Mouse (Mus musculus): ENCODE data around the gene Ube2e1.
A peak's percentile ranks its signal among the peaks of the same experiment; 100 is the strongest.
"Not testable (repeated sequence)": the region's sequence is repeated elsewhere in the genome, so short reads cannot be mapped to it uniquely, and the experiment has no call there.

Gene Ube2e1

DNA sequence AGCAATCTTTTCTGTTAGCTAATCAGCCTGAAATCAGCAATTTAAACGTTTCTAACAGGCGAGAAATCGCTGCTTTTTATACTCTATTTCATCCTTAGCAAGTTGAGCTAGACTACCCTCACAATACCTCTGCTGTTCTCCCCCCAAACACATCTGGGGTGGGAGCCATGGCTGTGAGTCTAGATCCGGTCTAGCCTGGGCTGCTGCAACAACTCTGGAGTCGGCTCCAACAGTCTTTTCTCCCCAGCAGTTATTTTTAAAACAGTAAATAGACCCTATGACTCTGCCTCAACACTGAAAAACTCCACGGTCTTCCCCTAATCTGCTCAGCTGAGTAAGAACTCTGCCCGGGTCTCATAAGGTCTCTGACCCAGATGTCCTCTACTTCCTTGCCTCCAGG, 91.5 kb downstream of the Ube2e1 start:
- no peak for DNase-seq

DNA sequence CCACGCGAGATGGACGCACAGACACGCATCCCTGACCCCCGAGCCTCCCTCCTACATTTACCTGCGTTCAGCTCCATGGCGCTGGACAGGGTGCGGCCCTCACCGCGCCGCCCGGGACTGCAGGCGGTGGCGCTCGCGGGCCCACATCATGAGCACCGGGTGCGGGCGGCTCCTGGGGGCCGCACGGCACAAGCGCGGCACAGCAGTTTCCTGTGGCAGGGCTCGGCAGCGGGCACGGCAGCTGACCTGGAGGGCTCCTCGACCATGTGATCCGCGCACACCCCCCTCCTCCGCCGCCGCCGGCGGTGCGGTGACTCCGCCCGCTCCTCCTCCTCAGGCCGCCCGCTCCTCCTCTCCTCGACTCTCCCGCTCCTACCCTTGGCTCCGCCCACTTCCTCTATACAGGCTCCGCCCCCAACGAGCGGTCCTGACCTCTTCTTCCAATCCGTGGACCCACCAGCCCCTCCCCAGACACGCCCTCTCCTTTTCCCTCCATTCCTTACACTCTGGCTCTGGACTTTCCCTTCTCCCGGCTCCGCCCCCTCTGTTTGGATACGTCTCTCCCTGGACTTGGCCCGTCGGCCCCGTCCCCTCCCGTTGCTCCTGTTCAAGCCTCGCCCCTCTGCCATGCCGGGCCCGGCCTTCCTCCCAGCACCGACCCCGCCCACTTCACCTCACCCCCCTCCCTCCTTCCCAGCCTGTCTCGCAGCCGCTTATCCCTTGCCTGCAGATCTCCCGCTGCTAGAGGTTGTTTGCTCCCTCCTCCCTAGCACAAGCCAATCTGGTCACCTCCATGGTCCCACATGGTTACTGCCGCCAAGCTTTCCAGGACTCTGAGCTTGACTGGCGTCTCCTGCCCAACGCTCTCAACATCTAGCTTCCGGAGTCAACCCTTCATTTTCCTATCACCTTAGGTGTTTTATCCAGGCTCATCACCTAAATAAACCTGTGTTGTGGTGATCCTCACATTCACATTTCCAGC, 92.6 kb downstream of the Ube2e1 start, which contains the start of gene Nr1d2:
Gene Nr1d2 (minus strand): TSS at position 378 of the 982 bp plus-strand sequence.
- peak; percentile 95 for DNase-seq

DNA sequence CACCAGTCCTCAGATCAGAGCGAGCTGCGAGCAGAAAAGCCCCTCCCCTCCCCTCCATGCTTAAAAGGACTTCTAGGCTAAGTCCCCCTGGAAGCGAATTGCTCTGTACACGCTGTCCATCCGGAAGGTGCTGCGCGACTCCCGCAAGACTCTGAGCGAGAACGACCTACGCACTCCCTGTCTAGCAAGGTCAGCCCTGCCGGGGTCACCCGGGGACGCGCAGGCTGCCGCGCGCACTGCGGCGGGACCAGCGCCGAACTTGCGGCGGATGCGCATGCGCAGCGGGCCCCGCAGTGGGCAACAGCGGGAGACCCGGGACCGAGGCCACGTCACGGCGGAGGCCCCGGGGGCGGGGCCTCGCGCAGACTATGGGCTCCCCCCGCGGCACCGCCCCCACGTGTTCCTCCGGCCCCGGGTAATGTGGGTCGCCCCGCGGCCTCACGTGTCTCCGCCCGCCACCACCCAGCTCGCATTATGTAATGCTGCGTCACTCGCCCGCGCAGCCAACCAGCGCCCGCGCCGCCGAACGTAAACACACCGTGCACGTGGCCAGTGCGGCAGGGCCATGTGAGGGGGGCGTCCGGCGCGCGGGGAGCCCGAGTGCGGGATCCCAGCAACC, 93.4 kb downstream of the Ube2e1 start:
- peak; percentile 95 for DNase-seq

DNA sequence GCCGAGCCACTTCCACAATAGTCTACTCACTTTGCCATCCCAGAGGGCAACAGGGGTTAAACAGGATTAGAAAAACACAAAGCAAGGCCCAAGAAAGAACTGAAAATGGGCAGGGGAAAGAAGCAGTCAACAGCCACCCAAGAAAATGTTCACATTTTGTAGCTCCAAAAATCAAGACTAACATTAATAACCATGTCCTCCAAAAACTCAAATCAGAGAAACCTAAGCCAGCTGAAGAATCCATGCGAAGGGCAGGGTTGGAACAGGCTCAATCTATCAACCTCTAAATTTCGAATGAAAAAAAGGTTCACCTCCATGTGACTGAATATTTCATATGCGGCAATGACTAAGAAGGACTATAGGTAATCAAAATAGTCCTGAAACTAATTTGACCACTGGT, 94.3 kb downstream of the Ube2e1 start:
- DNase-seq, result no peak

DNA sequence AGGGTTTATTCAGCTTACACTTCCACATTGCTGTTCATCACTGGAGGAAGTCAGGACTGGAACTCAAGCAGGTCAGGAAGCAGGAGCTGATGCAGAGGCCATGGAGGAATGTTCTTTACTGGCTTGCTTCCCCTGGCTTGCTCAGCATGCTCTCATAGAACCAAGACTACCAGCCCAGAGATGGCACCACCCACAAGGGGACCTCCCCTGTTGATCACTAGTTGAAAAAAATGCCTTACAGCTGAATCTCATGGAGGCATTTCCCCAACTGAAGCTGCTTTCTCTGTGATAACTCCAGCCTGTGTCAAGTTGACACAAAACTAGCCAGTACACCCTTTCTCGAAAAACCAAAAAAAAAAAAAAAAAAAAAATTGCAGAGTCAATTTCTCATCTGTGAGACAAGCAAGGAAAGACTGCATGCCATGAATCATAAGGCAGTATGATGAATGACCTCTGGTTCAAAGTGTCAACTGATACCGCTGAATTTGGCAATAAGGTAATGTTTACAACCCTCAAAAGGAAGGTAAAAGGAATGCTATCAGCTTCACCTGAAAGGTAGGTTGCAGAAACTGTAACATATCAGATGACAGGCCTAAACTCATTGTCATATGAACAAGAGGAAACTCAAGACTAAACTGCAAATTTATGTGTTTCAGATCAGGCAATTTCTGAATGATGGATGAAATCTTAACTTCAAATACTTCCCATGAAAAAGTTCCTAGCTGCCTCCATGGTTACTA, 95.0 kb downstream of the Ube2e1 start:
- not testable (repeated sequence) for DNase-seq

DNA sequence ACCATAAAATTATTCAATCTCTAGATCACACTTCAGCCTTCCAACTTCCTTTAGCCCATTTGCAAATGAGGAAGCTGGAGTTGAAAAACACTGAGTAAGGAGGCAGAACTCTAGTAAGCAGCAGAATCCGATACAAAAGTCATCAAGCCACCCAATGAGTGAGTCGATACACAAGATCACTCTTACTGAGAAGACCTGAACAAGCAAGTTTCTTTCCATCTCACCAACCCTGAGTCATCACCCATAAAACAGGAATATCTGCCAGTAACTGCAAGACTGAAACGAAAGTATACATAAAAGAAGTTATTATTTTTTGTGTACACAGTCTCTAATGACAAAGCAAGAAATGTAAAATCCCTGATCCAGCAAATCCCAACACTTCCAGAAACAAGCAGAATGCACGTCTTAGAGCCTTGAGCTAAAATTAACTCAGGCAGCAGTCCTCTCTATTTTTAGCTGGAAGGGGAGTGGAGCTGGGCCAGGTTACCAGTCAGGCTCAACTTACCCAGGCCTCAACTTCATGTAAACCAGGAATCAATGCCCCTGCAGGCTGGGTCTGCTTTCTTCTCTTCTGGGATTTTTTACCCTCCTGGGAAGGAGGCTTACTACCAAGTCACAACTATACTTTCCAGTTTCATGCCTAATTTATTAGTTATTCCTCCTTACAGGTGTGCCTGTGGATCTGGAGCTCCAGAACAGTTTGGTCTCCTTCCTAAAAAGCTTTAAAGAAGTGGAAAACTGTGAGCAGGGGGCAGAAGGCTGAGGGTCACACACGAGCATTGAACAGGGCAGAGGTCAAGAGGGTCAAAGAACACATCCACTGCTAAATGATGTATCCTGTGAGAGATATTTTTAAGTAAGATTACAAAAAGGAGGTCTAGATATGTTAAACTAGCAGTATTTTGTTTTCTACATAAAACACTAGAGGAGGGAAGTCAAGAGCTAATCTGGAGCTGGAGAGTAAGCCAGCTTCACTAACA, 97.4 kb downstream of the Ube2e1 start:
- DNase-seq, result no peak

DNA sequence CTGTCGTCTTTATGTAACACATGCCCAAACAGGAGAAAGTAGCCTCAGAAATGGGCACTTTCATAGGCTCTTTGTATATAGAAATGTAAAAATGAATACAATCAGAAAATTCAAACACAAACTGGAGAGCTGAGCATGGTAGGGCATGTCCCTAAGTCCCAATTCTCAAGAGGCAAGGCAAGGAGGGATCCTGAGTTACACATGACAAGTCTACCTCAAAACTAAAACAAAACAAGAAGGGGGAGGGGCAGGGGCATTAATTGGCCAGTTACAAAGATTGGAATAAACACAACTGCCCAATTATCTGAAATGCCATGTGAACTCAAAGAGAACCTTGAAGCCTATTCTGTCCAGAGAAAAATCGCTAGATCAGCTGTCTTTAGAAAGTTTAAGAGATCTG, 98.6 kb downstream of the Ube2e1 start:
- no peak for DNase-seq
